Mouse (Mus musculus) forebrain, embryonic 16.5 days (tissue): ENCODE measurements at regions not wholly inside any gene's neighbourhood (a gene's known extent, or its start where the extent isn't known, plus 50 kb on each side); places are given as distances from the start of the nearest gene placed in this dataset.

ENCODE experiments used
- ATAC-seq: fragments of 200-750 bp; cut with Nextera tagmentation; 2 replicates; pipeline ENCODE4 v1.8.0; 2017; ENCODE audit warnings: mild to moderate bottlenecking, moderate library complexity
- H3K27ac ChIP-seq: fragments of 300-500 bp; sonication (generic); 2 replicates; pipeline ENCODE4 v1.5.1; 2014; ENCODE audit warnings: low read length, control low read depth
- H3K27me3 ChIP-seq: fragments of 300-500 bp; sonication (generic); replicated peaks from 2 replicates; pipeline ENCODE4 v1.6.1; 2014; ENCODE audit warnings: low read length; ENCODE audit not compliant: control insufficient read depth, insufficient read depth
- H3K36me3 ChIP-seq: fragments of 300-500 bp; sonication (generic); 2 replicates; pipeline ENCODE4 v1.6.1; 2014; ENCODE audit not compliant: control insufficient read depth, insufficient read depth
- H3K4me1 ChIP-seq: fragments of 300-500 bp; sonication (generic); replicated peaks from 2 replicates; pipeline ENCODE4 v1.6.1; 2014; ENCODE audit warnings: low read length; ENCODE audit not compliant: control insufficient read depth, insufficient read depth
- H3K4me2 ChIP-seq: fragments of 300-500 bp; sonication (generic); 2 replicates; pipeline ENCODE4 v1.6.1; 2014; ENCODE audit warnings: mild to moderate bottlenecking, low read length, control low read depth
- H3K4me3 ChIP-seq: fragments of 300-500 bp; sonication (generic); replicated peaks from 2 replicates; pipeline ENCODE4 v1.5.1; 2014; ENCODE audit warnings: mild to moderate bottlenecking, low read length, control low read depth
- H3K9ac ChIP-seq: fragments of 300-500 bp; sonication (generic); replicated peaks from 2 replicates; pipeline ENCODE4 v1.6.1; 2014; ENCODE audit warnings: low read depth, low read length, control low read depth
- H3K9me3 ChIP-seq: fragments of 300-500 bp; sonication (generic); 2 replicates; pipeline ENCODE4 v1.6.1; 2016; ENCODE audit warnings: low read length; ENCODE audit not compliant: control insufficient read depth
- WGBS: fragments of 180-500 bp; shearing (Covaris S2); extraction: QIAGEN DNeasy Blood & Tissue Kit; methylation state at CpG from one replicate; pipeline ENCODE4 v1.1.7; 2014; 5-methylcytosine and 5-hydroxymethylcytosine counted together

DNA sequence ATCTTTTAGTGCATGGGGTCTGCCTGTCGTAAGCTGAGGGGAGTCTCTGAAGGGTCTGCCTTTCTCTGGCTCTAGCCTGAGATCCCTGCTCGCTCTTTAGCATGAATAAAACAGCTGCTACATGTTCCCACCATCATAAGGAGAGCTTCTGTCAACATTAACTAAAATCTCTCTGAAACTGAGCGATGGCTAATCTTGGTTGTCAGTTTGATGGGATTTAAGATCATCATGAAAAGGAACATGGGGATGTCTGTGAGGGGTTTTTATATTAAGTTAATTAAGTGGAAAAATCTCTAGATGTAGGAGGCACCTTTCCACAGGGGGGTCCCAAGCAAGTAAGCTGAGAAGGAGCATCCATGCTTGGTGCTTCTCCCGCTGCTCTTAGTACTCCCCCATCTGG, 110.5 kb downstream of the Ehf start:
- ATAC-seq, result no peak
- 63% methylated on average over 4 of the region's 4 CpGs for WGBS

DNA sequence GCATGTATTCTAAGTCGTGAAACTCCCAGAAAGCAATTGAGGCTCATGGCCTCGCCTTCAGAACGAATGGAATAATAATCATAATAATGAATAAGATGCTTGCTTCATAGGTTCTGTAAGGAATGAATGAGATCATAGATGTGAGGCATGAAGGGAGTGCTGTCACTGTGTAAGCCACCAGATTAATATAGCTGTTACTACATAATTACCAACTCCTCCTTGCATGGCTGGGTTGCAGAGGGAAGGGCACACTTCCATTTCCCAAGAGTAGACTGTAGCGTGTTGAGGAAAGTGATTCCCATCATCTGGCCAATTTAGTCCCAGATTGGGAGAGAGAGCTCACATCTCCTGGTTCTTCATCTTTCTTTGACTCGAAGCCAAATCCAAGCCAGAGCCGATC, 102.8 kb downstream of the Ehf start:
- Histone ChIP-seq H3K9ac (no peak overlapping the region), H3K27ac (no peak overlapping the region), H3K4me2 (no peak overlapping the region), H3K27me3 (no peaks in the 10 kb centered on the region), H3K36me3 (no peaks in the 10 kb centered on the region), H3K4me1 (no peaks in the 10 kb centered on the region), H3K4me3 (no peak overlapping the region), H3K9me3 (no peaks in the 10 kb centered on the region)
- no peak for ATAC-seq
- 84% methylated on average over 6 of the region's 6 CpGs for WGBS

More for the DNA sequence above, 110.5 kb downstream of the Ehf start:
- Histone ChIP-seq H3K9ac (no peak overlapping the region), H3K36me3 (no peaks in the 10 kb centered on the region), H3K27ac (no peak overlapping the region), H3K9me3 (no peaks in the 10 kb centered on the region), H3K4me3 (no peak overlapping the region), H3K4me2 (no peak overlapping the region), H3K27me3 (no peaks in the 10 kb centered on the region), H3K4me1 (no peaks in the 10 kb centered on the region)

DNA sequence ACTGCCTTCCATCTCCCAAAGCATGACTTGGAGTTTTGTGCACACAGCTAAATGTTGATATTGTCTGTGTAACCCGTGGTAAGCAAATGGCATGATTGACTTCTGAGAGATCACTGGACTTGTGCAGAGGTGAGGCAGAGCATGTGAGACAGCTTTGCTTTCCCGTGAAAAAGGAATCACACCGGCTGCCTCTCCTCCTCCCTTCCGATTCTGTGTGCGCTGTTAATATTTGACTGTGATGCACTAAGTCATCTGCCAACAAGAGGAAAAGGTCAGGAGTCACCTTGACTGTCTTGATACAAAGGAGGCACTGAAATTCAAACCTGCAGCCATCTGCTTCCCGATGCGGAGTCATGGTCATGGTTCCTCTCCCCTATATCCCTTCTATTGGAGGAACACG, 98.0 kb downstream of the Ehf start:
- H3K36me3 ChIP-seq, result no peaks in the 10 kb centered on the region
- no peak for ATAC-seq
- H3K4me2 ChIP-seq, result no peak overlapping the region
- no peaks in the 10 kb centered on the region for H3K4me1 ChIP-seq
- WGBS, result 93% methylated on average over 8 of the region's 8 CpGs
- no peak overlapping the region for H3K4me3 ChIP-seq
- H3K9me3 ChIP-seq, result no peaks in the 10 kb centered on the region
- no peak overlapping the region for H3K27ac ChIP-seq
- H3K27me3 ChIP-seq, result no peaks in the 10 kb centered on the region
- H3K9ac ChIP-seq, result no peak overlapping the region

DNA sequence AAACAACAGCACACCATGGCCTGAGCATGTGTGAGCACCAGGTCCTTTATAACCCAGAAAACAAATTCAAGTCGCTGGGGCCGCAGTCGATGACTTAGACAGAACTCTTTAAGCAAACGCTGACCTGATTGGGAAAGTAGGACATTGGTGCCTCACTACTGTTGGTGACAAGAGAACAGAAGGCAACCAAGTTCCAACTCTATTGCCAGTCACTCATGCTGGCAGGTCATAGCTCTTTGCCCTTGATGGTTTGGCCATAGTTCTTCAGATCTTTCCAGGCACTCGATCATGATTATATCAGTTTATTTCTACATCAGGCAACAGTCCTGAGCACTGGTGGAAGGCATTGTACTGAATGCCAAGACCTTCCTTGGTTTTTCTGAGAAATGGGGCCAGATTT, 94.7 kb downstream of the Ehf start:
- H3K27me3 ChIP-seq, result no peaks in the 10 kb centered on the region
- H3K4me2 ChIP-seq, result no peak overlapping the region
- no peak overlapping the region for H3K9ac ChIP-seq
- H3K4me3 ChIP-seq, result no peak overlapping the region
- WGBS, result 95% methylated on average over 5 of the region's 5 CpGs
- no peak for ATAC-seq
- no peaks in the 10 kb centered on the region for H3K4me1 ChIP-seq
- no peaks in the 10 kb centered on the region for H3K36me3 ChIP-seq
- no peaks in the 10 kb centered on the region for H3K9me3 ChIP-seq
- H3K27ac ChIP-seq, result no peak overlapping the region

DNA sequence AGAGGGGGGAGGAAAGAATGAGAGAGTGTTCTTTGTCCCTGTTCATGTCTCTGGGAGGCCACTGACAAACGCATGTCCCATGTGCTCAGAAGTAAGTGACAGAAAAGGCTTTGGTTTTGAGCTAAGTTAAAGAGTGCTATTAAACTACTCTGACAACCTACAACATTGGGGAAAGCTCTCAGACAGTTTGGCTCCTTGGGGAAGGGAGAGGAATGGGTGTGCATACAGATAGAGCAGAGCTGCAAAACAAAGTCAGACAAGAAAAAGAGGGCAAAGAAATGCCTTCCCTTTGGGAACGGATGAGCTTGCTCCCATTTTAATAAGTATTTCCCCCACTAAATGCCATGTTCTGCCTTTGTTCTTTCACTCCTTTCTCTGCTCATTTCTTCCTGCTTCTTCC, 94.0 kb downstream of the Ehf start:
- 56% methylated on average over 2 of the region's 2 CpGs for WGBS
- no peak overlapping the region for H3K4me2 ChIP-seq
- H3K36me3 ChIP-seq, result no peaks in the 10 kb centered on the region
- H3K9me3 ChIP-seq, result no peaks in the 10 kb centered on the region
- H3K4me3 ChIP-seq, result no peak overlapping the region
- no peaks in the 10 kb centered on the region for H3K4me1 ChIP-seq
- H3K9ac ChIP-seq, result no peak overlapping the region
- ATAC-seq, result no peak
- no peak overlapping the region for H3K27ac ChIP-seq
- no peaks in the 10 kb centered on the region for H3K27me3 ChIP-seq

DNA sequence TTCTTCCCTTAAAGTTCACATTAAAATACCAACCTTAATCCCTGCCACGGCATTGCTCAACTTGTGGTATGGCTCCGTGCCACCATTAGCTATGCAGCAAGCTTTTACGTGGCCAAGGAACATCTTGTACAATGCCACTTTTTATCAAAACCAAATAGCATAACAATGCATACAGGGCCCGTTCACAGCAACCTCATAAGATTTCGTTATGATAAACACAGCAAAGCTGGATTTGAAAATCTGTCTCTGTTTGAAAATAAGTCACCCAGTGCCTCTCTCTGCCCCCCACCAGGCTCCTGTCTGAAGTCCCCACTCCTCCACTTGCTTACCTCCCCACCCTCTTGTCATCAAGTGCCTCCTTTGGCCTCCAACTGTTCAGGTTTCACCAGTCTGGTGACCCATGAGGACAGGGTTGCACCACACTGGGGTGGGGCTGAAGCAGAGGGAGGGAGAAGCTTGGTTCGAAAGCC, 93.5 kb downstream of the Ehf start:
- Histone ChIP-seq H3K27me3 (no peaks in the 10 kb centered on the region), H3K4me2 (no peak overlapping the region), H3K9me3 (no peaks in the 10 kb centered on the region), H3K4me1 (no peaks in the 10 kb centered on the region), H3K4me3 (no peak overlapping the region), H3K9ac (no peak overlapping the region), H3K36me3 (no peaks in the 10 kb centered on the region), H3K27ac (no peak overlapping the region)
- WGBS, result 71% methylated on average over 6 of the region's 6 CpGs
- no peak for ATAC-seq

DNA sequence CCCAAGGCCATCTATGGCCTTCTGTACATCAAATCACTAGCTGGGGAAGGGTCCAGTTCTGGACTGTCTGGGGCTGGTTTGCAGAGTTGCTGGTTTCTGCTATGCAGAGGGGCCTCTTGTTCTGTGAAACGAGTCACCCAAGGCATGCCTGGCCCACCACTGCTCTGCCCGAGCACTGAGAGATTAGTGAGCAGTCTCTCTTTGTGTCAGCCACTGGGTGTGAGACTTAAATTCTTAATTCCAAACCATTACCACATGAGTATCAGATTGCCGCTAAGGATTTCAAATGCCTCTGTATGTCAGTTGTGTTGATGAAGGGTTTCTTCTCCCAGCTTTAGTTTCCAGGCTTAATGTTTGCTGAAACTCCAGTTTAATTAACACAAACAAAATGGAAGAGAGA, 91.9 kb downstream of the Ehf start:
- H3K9me3 ChIP-seq, result no peaks in the 10 kb centered on the region
- H3K9ac ChIP-seq, result no peak overlapping the region
- WGBS, result 21% methylated on average over 3 of the region's 3 CpGs
- no peak overlapping the region for H3K4me3 ChIP-seq
- no peaks in the 10 kb centered on the region for H3K4me1 ChIP-seq
- H3K36me3 ChIP-seq, result no peaks in the 10 kb centered on the region
- H3K27ac ChIP-seq, result no peak overlapping the region
- H3K4me2 ChIP-seq, result no peak overlapping the region
- no peaks in the 10 kb centered on the region for H3K27me3 ChIP-seq
- ATAC-seq, result no peak
